Mouse (Mus musculus): ENCODE results near the gene Vmn2r77.
"Not testable (repeated sequence)": the region's sequence is repeated elsewhere in the genome, so short reads cannot be mapped to it uniquely, and the experiment has no call there.

Vmn2r77 gene

GRCm38 (mm10) chr7:86794727-86795126 lies at the start of gene Vmn2r77:
TSS of gene Vmn2r77 (plus strand) at chr7:86795027.
- no peak for DNase-seq

GRCm38 (mm10) chr7:86760751-86761150 lies 34.1 kb upstream of the Vmn2r77 start:
- no peak for DNase-seq

- no peak for DNase-seq
These were observed 30.2 kb upstream of the Vmn2r77 start for GRCm38 (mm10) chr7:86764628-86765027.

- no peak for DNase-seq
These were observed 23.2 kb upstream of the Vmn2r77 start for GRCm38 (mm10) chr7:86771621-86772020.

GRCm38 (mm10) chr7:86775617-86776325 lies 19.1 kb upstream of the Vmn2r77 start, which contains the start of gene Folh1:
TSS of gene Folh1 (minus strand) at chr7:86775943.
- peak; percentile 6 for DNase-seq

GRCm38 (mm10) chr7:86815241-86815640 lies 20.4 kb downstream of the Vmn2r77 start:
- not testable (repeated sequence) for DNase-seq

- DNase-seq: not testable (repeated sequence)
These were observed 20.9 kb downstream of the Vmn2r77 start for GRCm38 (mm10) chr7:86815716-86816115.

- no peak for DNase-seq
These were observed 21.6 kb downstream of the Vmn2r77 start for GRCm38 (mm10) chr7:86816466-86816865.

Measured in right cerebral cortex, postnatal 25 days (tissue).